Mouse (Mus musculus): Measurements from ENCODE around the gene Olfr1191-ps1.
"Not testable (repeated sequence)": the region's sequence is repeated elsewhere in the genome, so short reads cannot be mapped to it uniquely, and the experiment has no call there.

The Olfr1191-ps1 gene

DNA sequence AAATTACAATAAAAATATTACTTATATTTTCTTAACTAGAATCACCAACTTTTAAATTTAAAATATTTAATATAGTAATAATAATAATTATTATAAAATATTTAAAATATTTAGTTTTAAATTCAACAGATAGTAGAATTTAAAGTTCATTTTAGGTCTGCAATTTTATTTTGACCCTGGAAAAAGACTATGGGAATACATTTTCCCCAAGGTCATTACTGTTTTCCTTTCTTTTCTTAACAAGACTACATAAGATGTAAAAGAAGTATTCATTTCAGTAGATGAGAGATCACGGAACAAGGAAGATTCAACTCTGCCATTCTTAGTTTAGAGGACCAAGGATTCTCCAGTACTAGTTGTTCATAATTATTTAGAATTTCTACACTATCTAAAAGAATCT lies at the start of gene Olfr1191-ps1:
Gene Olfr1191-ps1 (plus strand): TSS at position 301 of the 400 bp plus-strand sequence.
- DNase-seq (ENCODE audit: low spot score), result not testable (repeated sequence)

DNA sequence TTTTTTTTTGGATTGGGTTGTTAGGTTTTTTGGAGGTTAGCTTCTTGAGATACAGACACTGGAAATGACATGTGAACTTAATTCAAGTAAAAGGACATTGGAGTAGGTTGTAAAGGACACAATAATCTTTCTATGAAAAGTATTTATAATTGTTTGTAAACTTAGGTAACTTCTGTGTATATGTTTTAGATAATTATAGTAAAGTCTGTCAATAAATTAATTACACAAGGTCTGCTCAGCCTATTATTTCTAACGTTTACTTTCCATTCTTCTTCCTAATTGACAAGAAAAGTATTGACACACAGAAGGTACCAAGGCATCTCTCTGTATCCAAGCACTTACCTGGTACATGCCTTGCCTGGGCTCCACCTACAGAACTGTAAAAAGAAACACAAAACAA lies 7.9 kb downstream of the Olfr1191-ps1 start, which contains the start of gene Olfr1192-ps1:
Gene Olfr1192-ps1 (plus strand): TSS at position 301 of the 400 bp plus-strand sequence.
- no peak for DNase-seq (ENCODE audit: low spot score)

DNA sequence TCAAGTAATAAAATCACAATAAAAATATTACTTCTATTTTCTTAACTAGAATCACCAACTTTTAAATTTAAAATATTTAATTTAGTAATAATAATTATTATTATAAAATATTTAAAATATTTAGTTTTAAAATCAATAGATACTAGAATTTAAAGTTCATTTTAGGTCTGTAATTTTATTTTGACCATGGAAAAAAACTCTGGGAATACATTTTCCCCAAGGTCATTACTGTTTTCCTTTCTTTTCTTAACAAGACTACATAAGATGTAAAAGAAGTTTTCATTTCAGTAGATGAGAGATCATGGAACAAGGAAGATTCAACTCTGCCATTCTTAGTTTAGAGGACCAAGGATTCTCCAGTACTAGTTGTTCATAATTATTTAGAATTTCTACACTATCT lies 35.0 kb downstream of the Olfr1191-ps1 start, which contains the start of gene Olfr1193:
Gene Olfr1193 (plus strand): TSS at position 301 of the 400 bp plus-strand sequence.
- DNase-seq (ENCODE audit: low spot score), result not testable (repeated sequence)

DNA sequence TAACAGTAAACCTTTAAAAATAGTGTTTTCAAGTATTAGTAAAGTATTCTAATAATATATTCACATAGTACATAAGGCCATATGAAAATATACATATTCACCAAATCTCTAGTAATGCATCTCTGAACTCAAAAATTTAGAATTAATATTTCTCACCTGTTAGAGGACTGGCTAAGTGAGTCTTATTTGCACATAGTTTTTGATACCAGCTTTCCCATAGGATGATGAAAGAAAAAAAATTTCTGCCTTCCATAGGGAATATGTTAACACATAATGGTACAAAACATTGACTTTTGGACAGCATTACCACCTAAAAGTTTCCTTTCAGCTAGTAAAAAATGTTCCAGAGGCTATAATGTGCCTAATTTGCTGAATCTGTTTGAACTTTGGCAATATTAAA lies 48.7 kb downstream of the Olfr1191-ps1 start, which contains the start of gene Olfr1195:
Gene Olfr1195 (minus strand): TSS at position 101 of the 400 bp plus-strand sequence.
- no peak for DNase-seq (ENCODE audit: low spot score)

Data from ovary, postnatal 14 days (tissue).